Mouse (Mus musculus) kidney, postnatal 25 days (tissue): ENCODE data around the gene Fxyd5.

Experiments used
- DNase-seq, 2 experiments: peaks; one replicate each; pipeline ENCODE4 v3.0.0; 2021; ENCODE audit warnings: mixed read lengths in 2 of 2

The Fxyd5 gene

DNA sequence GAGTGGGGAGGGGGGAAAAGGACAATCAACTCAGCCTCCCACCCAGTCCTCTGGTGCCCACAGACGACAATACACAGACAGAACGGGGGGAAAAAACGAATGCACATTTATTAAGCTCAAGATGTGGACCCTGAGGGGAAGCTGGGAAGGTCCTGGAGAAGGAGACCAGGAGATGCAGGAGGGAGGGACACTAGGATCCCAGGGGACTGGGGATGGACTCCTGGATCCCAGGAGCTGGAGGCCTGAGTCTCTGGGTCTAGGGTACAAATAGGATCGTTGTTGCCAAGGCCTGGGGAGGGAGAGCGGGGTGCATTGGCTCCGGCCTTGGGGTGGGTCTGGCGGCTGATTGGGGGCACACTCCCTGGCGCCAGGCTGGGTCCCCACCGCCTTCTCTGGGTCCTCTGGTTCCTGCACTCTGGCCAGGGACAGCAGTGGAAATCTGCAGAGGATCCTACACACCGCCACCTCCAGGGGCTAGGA is at the start of gene Fxyd5:
Fxyd5 (minus strand) TSS at position 51 of the 480 bp plus-strand sequence.
- DNase-seq, result no peak

DNA sequence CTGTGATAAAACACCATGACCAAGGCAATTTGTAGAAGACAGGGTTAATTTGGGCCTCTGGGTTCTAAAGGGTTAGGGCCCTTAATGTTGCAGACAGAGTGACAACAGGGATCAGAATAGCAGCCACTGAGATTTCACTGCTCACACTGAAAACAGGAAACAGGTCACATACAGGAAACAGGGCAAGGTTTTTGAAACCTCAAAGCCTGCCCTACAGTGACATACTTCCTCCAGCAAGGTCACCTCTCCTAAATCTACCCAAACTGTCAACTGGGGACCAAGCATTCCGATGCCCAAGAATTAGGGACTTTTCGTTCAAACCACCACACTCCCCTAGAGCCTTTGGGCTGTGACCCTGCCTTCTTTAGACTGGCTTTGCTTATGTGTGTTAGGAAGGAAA is 47.4 kb upstream of the Fxyd5 start:
- no peak for DNase-seq

DNA sequence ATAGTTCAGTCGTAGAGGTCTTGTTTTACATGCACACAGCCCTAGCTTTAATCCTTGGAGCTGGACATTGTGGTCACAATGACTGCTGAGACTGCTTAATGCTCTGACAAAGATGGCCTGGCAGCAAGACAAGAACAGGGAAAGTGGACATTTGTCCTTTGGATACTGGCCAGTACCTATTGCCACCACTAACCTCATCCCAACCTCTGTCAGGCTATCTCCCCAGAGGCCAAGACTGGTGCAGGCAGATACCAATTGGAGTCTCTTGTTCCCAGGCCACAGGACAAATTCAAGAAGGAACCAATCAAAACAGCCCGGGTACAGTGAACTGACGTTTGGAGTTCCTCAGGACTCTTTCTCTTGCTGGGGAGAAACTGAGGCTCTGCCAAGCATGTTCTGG is 45.9 kb upstream of the Fxyd5 start:
- no peak for DNase-seq

DNA sequence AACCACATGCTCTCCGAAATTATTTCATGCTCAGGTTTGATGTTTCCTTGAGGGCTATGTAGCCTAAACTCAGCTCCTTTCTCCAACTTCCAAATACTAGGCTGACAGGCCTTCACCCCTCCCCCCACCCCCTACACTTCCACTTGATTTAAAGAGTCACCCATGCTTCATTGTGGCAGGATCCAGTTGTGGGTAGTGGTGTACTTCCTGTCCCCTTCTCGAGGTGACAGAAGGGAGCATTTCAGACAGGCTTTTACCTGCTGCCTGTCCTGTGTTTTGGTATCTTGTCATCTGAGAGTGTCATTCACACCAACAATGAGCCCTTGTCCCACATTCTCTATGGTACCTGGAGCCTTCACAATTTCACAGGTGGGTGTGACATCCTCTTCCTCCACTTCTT is 45.0 kb upstream of the Fxyd5 start:
- no peak for DNase-seq

DNA sequence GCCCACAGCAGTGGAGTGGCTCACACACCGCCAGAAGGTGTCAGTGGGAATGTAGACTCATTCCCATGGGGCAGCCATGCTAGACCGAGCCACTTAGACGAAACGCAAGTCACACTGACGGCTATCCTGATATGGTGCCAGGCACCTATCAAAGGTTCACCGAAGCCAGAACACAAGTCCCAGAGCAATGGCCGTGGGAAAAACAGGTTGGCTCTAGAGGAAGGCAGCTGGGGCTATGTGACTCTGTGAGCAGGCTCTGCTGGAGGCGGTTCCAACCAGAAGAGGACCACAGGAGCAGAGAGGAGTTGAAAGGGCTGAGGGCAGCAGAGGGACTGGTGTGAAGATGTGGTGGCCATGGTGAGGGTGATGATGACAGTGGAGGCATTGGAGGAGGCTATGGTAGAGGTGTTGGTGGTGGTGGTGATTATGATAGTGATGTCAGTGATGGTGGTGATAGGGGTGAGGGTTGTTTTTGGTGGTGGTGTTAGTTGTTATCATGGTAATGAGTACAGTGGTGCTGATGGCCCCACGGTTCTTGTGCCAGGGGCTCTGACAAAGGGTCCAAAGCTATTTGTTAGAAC is 44.0 kb upstream of the Fxyd5 start:
- DNase-seq, result no peak

DNA sequence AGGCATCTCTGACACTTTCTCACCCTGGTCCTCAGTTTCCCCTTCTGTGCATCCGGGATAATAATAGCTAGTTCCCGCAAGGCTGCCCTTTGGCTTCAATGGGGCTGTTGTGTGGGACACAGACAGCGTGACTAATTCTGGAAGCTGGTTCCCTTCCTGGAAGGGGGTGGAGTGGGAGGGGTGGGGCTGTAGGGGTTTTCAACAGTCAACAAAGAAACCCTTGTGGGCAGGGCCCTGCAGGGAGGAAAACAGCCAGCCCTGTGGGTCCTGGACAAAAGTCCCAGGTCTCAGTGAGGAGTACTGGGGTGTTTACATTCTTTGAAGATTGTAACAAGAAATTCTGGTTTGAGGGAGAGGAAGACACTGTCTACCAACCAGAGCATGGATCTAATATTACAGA is 42.9 kb upstream of the Fxyd5 start:
- DNase-seq, result peak; percentile 28 to 64

DNA sequence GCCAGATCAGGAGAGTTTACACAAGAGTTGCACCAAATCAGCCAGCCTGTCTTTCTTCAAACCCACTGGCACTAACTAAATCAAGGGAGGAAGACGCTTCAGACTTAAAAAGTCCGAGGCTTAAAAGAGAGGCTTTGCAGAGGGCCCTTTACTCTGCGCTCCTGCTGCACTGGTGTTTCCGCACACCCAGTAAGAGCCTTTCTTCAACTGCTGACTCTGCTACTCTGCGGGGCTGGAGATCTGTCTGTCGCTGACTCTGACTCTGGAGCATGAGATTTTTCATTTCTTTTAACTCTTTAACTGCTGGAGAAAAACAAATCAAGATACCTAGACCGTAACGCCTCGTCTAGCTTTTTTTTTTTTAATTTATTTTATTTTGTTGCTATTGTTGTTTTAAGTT is 41.9 kb upstream of the Fxyd5 start:
- DNase-seq, result no peak

DNA sequence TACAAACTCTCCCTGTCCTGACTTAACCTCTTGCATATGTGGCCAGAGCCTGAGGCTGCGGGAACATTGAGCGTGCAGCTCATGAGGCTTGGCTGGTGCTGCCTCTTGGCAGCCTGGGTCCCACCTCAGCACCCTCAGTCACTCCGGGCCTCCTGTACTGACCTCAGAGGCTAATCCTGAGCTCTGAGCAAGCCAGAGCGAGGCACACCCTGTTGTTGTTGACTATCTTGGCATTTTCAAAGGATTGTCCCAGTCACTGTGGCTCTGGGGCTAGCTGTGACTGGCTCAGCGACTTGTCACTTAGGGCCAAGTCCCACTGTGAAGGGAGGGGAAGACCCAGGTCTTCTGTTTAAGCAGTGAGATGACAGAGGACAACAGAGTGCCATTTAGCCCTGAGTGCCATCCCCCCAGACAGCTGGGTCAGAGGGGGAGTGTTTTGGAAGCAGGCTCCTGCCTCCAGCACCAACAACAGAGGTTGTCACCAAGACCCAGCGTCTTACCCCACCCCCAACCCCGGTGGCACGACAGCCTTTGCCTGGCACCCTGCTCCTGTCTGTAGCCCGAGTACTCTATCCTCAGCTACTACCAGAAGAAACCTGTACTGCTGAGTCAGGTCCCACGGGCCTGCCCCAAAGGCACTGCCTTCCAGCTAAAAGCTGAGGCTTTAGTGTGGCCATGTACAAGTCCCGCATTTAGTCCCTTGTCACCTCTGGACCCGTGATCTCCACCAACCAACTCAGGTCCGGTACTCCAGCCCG is 40.7 kb upstream of the Fxyd5 start:
- DNase-seq, result peak; percentile 14 to 75

DNA sequence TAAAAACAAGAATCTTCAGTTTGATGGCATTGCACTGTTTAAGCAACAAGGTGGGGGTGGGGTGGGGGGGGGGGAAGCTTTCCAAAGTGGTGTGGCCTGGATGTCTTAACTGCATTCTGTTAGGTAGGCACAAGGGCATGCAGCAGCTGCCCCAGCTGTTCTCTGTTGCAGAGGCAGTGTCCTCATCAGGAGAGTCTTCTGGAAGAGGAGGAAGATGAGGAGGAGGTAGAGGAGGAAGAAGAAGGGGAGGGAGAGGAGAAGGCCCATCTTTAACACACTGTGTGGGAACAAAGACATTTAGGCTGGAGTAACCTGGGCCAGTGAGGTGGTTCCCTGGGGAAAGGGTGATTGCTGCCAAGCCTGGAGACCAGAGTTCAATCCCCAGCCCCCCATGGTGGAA is 39.8 kb upstream of the Fxyd5 start:
- no peak for DNase-seq

DNA sequence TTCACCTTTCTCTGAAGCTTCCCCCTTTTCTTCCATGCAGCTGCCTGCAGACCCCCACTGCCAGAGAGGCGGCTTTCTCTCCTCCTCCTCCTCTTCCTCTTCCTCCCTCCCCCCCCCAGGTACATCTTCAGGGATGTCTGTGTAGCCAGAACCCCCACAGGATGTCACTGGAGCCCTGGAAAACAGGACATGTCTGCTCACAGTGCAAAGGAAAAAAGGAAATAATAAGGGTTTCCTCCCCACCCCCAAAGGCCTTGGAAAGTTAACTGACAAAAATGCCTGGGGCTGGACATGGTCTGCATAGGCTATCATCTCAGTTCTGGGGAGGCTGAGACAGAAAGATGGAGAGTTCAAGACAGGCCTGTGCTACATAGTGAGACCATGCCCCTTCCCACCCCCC is 38.8 kb upstream of the Fxyd5 start:
- no peak for DNase-seq

DNA sequence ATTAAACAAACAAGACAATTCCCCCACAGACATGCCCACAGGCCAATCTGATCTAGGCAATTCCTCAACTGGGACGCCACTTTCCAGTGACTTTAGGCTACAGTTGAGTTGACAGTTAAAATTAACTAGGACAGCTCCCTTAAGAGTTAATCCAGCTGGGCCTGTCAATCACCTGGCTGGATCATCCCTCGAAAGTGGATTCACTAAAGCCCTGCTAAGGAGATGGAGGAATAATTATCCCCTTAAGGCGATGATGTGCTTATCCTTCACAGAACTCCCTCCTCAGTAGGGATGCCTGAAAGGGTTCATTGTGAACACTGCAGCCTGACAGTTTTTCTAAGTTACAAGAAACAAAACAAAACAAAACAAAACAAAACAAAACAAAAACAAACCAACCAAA is 38.3 kb upstream of the Fxyd5 start:
- DNase-seq, result no peak

DNA sequence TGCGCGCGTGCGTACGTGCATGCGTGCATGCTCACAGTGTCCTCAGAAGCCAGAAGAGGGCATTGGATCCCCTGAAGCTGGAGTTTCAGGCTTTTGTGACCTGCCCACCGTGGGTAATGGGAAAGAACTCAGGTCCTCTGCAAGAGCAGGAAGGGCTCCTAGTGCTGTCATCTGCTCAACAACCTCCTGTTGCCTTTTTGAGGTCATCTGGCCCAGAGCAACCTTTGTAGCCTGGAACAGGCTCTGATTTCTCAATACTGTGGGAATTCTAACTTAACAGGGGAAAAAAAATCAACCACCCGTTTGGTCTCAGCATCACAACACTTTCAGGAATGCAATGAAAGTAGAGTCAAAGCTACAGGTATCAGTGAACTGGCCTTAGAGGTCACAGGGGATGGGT is 37.4 kb upstream of the Fxyd5 start:
- DNase-seq, result no peak

DNA sequence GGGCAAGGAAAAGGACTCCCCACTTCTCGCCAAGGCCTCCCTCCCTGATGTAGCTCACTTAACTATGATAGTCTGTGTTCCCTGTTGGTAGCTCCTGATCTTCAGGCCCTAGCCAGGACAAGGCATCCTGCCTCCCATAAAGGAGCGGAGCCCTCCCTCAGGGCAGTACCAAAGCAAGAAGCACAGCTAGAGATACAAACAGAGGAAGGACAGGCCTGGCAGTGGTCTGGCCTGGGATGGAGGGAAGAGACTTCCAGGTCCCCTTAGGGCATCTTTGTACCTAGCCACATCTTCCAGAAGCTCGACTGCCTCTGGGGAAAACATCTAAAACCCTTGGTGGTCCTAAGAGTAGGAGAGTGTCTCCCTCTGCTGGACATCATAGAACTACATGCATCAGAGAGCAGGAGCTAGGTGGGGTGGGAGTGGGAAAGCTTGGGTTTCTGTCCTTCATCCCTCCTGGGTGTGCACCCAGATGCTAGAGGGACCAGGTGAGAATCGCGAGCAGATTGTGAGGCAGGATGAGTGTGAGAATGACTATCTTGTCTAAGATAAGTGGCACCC is 35.7 kb upstream of the Fxyd5 start:
- DNase-seq, result peak in 1 of 2 experiments; percentile 56

DNA sequence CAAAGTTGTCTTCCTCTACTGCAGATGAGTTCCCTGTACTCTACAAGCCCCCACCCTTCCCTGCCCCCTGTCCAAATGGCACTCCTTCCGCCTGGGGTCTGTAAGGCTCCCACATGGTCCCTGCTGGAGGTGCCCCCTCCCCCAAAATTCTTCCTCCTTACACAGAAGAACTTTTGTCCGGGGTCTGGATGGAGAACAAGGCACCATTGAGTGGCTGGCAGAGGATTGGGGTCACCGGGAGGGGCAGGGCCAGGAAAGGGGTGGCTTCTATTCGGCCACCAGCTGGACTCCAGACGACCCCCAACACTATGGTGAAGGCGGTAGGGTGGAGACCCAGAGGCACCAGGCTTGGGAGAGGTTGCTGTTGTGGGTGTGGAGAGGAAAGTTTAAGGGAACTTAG is 35.2 kb upstream of the Fxyd5 start:
- DNase-seq, result no peak

DNA sequence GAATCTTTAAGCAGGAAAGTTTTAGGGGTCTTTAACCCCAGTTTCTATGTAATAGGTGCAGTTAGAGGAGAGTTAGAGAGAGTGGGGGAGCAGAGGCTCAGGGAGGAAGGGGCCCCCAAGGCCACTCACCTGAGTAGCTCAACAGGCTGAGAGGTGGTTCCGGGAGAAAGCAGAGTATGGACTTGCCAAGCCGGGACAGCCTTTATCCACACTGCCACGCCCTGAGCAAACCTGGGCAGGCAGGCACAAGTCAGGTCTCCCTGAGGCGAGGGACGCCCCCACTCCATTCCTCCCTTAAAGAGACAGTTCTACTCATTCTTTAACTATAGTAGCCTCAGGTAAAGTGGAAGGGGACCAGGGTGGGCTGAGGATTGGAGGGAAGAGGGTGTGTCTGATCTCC is 34.2 kb upstream of the Fxyd5 start, which contains the start of gene Fxyd3:
Fxyd3 (minus strand) TSS at position 213 of the 400 bp plus-strand sequence.
- no peak for DNase-seq

DNA sequence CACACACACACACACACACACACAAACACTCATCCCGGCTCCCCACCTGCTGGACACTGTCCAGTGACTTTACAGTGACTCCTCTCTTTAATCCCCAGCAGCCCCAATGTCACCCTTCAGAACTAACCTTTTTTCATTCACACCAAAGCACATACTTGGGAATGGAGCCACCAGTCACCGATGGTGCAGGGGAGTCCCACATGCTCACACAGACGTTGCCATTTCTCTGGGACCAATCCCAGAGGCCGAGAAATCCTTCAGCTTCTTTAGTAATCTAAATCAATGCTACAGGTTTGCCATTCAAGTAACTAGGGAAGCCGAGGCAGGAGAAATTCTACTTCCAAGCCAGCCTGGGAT is 32.4 kb upstream of the Fxyd5 start:
- DNase-seq, result no peak

DNA sequence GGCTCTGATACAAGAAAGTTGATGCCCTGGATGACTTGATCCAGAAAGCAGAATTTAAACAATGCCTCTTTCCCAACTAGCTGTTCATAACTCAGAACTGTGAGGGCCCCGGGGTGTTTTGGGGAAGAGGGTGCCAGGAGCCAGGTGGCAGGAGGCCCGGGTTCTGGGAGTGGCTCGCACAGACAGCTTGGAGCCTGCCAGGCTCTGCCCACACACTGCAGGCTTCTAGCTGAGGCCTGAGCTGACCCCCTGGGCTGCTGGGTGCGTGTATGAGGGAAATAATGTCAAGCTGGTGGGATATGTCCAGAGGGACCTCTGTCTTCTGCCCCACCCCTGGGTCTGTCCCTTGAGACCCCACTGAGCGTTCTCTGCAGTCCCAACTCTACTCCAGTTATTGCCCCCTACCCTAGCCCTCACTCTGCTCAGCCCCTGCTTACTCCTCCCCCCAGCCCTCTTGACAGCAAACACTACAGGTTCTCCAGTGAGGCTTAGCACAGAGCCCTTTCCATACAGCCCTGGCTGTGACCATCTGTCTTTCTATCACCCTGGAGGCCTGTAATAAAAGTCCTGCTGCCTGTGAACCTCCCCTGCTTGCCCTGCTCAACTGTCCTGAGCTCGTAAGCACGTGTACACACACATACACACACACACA is 31.9 kb upstream of the Fxyd5 start:
- DNase-seq, result no peak

DNA sequence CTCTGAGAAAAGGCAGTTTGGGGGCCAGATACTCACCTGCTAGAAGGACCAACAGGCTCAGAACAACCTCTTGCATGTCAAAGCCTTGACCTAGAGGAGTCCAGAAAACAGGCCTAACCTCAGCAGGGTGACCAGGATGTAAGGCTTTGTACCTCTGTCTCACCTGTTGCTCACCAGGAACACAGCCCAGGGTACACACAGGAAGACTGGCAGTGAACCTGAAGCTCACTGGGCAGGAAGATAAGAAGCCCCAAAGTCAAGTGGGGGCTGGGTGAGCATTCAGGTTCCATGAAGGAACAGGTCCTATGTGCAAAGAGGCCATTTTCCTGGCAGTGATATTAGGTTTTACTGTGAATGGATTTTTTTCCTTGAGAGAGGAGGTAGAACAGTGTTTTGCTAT is 31.3 kb upstream of the Fxyd5 start:
- DNase-seq, result no peak

DNA sequence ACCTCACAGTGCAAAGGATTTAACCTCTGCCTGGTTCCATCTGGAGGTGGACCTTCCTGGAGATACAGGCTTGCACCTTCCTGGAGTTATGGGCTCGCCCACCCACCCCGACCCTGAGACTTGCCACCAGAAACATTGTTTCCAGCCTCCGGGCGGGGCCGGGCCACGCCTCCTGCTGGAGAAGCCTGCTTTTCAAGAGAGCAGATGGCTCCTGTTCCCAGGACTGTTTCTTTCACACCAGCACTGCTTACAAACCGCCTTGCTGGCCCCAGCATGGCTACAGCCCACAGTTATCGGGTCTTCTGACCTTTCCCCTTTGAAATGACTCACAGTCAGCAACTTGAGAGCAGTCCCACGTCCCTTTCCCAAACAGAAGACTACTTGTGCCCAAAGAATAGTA is 30.0 kb upstream of the Fxyd5 start:
- no peak for DNase-seq

DNA sequence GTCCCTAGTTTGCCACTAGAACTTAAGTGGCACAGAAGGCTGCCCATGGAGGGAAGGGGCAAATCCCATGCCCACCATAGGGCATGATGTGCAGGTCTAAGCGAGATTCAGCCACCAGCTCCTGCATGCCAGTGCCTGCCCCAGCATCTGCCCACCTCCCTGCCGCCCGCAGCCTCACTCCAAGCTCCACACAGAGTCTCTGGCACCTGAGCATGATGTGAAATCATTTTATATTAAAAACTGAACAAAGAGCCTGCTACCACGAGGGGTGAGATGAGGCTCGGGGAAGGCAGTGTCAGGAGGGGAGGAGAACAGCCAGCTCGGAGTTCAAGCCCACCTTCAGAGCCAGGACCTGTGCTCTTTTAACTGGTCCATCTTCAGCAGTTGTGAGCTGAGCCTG is 28.0 kb upstream of the Fxyd5 start:
- no peak for DNase-seq

DNA sequence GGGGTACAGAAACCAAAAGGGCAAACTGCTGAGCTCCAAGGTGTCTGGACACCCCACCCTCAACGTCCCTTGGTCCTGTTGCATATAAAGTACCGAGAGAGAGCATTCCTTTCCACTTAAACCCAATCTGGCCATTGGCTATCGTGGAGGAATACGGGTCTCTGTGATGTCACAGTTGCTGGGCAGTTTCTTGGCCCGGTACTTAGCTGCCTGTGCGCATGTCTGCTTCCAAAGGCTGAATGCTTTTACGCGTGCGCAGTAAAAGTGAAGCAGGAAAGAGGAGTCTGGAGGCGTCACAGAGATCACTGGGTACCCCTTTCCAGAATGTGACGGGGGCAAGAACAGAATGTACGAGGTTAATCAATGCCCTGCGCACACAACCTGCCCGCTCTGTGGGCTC is 27.2 kb upstream of the Fxyd5 start:
- no peak for DNase-seq

DNA sequence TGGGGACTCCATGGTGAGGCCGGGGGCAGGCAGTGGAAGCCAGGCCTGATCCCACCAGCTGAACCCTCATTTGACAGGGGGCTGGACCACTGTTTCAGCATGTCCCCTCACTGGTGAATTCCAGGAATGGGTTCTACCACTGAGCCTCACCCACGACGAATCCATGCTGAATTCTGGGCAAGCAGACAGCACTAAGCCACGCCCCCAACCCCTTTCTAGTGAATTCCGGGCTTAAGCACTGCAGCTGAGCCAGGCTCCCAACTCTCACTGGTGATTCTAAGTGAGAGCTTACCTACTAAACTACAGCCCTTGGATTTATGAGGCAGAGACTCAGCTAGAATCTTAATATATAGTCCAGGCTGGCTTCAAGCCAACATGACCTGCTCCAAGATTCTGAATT is 25.6 kb upstream of the Fxyd5 start:
- peak in 1 of 2 experiments; percentile 49 for DNase-seq

DNA sequence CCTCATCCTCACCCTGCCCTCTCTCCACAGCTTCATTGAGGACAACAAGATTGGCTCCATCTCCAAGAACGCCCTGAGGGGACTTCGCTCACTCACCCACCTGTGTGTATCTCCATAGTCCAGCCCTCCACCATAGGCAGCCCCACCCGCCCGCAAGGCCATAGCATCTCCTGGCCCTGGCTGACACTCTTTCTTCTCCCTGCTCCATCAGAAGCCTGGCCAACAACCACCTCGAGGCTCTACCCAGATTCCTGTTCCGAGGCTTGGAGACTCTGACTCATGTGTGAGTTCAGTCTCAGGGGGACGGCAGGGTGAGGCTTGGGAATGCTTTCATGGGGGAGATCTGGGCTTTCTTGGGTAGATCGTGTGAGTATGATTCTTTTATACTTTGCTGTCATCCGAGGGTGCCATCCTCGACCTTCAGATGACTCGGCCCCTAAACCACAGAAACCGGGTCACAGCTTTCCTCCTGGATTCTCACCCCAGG is 20.8 kb upstream of the Fxyd5 start:
- DNase-seq, result no peak

DNA sequence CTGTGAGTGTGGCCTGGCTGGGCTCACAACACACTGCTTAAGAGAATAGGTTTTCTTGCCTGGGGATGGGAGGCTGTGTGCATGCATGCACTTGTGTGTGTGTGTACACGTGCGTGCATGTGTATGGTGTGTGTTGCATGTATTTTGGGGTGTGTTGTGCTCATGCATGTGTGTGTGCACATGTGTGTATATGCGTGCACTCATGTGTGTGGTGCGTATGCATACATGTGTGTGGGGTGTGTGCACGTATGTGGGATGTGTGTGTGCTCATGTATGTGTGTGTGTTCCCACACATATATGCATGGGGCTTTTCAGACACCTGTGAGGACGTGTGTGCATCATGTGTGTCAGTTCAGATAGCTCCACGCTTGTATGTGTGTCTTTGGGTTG is 18.3 kb upstream of the Fxyd5 start:
- peak in 1 of 2 experiments; percentile 20 for DNase-seq
